Mouse (Mus musculus) layer of hippocampus, postnatal 36 days (tissue): Measurements from ENCODE around the gene Hoxd13. TPM values are rescaled to one million over a fixed set of nuclear protein-coding genes. Genes with fewer than 3 reads are reported as not detected.

ENCODE experiments used
- DNase-seq, 2 experiments: peaks; one replicate each; pipeline ENCODE4 v3.0.0; 2022
- total RNA-seq, 2 experiments: library from RNA; stranded (reverse); gene quantifications; 2 replicates each; pipeline ENCODE4 v1.2.3; 2021

The Hoxd13 gene
- total RNA-seq, 2 experiments from 2014 or later = not detected

DNA sequence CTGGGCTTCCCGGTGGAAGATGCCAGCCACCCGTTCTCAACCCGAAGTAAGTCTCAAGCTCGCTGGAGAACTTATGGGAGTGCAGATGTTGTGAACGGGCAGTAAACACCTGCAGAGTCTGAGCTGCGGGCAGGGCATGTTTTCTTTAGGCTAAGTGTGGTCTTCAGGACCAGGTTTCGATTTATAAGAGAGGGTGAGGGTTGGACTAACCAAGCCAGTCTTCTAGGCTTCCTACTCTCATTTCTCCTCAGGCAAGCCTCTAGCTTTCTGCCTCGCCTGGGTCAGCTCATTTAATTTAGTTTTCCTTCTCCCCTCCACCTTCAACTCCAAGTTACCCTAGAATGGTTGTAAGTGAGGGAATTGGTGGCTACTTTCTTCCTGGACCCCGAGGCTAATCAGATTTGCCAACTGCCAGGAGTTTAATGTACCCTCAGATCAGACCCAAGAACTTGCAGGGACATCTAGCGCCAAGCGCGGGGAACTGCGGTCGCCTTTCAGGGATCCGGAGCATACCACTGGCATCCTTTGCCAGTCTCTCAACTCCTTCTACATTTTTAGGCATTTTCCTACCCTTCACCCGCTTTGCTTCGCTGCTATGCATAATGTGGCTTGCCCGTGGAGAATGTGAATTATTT is 4.7 kb upstream of the Hoxd13 start:
- no peak for DNase-seq

GRCm38 (mm10) chr2:74666411-74666810 is 1.7 kb upstream of the Hoxd13 start:
- no peak for DNase-seq

DNA sequence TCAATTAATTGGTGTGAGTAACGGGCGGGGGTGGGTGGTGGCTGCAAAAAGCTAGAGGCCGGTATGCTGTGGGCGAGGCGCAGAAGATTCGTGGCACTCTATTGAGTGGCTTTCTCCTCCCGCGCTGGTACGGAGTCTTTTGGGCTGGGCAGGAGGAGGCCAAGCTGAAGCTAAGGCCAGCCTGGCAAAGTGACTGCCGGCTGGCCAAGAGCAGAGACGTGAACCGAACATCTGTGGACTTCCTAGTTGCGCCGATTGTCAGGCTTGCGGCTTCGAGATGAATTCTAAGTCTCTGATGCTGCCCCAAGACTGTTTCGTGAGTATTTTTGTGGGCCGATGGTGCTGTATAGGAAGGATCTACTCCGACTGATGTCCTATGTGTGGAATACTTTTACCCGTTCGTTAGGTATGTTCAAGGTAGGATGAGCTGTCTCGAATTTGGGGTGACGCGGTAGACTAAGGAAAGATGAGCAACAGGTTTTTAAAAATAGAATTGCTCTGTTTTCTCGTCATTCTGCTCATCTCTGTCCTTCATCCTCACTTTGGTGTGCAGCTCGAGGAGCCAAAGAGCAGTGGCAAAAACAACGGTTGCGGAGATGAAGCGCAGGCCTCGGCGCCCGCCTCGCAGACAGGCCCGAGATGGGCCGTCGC is 794 bp upstream of the Hoxd13 start:
- no peak for DNase-seq

DNA sequence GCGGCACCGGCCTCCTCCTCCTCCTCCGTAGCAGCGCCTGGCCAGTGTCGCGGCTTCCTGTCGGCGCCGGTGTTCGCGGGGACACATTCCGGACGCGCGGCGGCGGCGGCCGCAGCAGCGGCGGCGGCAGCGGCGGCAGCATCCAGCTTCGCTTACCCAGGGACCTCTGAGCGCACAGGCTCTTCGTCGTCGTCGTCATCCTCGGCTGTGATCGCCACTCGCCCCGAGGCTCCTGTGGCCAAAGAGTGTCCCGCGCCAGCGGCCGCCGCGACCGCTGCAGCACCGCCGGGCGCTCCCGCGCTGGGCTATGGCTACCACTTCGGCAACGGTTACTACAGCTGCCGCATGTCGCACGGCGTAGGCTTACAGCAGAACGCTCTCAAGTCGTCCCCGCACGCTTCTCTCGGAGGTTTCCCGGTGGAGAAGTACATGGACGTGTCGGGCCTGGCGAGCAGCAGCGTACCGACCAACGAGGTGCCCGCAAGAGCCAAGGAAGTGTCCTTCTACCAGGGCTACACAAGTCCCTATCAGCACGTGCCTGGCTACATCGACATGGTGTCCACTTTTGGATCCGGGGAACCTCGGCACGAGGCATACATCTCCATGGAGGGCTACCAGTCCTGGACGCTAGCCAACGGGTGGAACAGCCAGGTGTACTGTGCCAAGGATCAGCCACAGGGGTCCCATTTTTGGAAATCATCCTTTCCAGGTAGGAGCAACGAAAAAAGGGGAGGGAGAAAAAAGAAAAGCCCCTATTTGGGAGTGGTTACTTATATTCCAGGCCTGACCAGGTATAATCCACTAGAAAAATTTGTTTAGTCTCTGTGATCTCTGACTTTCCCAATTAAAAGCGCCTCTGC is 490 bp downstream of the Hoxd13 start:
- DNase-seq = no peak

DNA sequence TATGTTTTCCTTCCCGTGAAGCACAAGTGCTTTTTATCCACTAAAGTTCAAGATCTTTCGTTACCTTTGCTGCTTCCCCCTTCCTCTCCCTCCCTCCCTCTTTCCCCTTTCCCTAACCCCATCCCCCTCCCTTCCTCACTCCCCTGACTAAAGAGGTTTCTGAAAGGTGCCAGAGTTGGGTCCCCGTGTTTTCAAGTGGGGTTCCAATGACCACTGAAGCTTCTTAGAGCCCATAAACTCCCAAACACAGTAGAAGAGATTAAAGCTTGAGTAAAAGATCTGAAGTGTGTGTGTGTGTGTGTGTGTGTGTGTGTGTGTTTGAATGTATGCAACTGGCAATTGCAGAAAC is 1.1 kb downstream of the Hoxd13 start:
- no peak for DNase-seq

DNA sequence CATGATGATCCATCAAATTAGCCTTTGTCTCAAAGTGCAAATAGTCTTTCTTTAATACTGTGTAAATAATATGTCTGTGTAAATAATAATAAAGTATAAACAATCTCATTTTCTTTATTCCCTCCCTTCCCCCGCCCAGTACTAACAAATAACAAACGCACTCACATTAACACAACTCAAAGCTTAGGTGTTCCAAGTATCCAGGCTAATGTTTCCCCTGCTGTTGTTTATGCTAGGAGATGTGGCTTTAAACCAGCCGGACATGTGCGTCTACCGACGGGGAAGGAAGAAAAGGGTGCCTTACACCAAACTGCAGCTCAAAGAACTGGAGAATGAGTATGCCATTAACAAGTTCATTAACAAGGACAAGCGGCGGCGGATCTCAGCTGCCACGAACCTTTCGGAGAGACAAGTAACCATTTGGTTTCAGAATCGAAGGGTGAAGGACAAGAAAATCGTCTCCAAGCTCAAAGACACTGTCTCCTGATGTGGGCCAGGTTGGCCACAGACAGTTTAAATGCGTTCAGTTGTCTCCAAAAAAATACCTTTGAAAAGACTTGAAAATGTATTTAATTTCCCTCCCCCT is 1.6 kb downstream of the Hoxd13 start:
- DNase-seq = no peak

- no peak for DNase-seq
Observed at GRCm38 (mm10) chr2:74670632-74671188, 2.6 kb downstream of the Hoxd13 start.

DNA sequence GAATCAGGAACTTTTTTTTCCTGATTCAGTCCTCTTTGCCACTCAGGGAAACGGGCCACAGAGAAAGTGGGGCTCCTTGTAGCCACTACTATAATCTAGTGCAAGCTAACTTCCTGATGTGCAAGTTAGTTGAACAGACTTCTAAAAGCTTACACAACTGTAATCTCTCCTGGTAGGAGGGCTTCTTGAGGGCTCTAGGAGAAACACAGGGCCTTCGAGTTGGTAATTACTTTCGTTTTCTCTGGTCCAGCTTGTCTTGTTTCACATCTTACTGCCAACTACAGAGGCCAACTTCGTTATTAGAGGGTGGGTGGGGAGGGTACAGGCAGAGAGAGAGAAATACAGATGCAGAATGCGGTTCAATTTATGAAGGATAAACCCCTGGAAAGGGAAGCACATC is 3.7 kb downstream of the Hoxd13 start:
- DNase-seq = no peak

DNA sequence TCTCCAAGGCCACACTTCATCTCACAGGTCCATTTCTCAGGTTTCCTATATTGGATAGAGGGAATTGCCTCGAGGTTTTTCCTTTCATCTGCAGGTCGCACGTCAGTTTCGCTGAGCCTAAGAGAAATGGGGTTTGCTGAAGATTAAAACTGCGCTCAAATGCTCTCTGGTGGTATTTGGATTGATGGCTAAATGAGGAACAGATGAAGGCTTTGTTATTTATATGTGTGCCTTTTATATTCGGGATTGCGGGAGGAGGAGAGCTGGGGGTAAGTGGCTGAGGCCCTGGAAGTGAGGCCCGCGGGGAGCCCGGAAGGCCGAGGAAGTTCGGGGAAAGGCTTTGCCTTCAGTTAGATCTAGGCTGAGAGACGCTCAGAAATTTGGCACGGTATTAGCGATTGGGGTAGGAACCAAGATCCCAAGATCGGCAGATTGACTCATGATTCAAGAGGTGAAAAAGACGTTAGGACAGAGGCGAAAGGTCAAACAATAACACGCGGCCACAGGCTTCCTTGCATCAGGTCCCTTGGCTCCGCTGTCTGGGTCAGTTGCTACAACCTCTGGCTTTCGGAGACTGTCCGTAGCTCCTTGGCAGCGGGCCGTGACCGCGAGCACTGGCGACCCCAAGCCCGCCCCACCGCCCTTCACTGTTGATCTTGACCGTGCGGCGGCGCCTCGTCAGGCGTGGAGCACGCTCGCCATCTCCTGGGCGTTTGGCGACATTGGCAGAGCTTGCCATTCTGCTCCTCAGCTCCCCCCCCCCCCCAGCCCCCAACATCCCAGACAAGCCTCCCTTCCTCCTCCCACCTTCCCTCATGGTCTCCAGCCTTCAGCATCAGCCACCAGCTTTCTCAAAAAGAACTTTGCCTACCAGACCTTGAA is 4.6 kb downstream of the Hoxd13 start:
- DNase-seq = no peak

- DNase-seq = no peak
Observed at GRCm38 (mm10) chr2:74673835-74674425, 5.8 kb downstream of the Hoxd13 start.

DNA sequence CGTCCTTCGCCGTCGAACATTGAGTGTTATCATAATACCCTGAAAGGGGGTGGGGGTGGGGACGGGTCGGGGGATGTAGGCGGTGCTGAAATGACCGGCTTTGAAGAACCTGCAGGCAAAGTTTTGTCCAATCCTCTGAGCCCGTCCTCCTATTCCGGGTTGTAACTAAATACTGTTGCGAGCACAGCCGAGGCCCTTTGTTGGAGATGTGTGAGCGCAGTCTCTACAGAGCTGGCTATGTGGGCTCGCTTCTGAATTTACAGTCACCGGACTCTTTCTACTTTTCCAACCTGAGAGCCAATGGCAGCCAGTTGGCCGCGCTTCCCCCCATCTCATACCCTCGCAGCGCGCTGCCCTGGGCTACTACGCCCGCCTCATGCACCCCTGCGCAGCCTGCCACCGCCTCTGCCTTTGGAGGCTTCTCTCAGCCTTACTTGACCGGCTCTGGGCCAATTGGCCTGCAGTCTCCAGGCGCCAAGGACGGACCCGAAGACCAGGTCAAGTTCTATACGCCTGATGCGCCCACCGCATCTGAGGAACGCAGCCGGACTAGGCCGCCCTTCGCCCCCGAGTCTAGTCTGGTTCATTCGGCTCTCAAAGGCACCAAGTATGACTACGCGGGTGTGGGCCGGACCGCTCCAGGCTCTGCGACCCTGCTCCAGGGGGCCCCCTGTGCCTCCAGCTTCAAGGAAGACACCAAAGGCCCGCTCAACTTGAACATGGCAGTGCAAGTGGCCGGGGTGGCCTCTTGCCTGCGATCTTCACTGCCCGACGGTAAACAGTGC is 7.0 kb downstream of the Hoxd13 start, which contains the start of gene Hoxd12:
Gene Hoxd12 (plus strand): TSS at position 133 of the 785 bp plus-strand sequence.
- no peak for DNase-seq

GRCm38 (mm10) chr2:74675666-74676282 is 7.7 kb downstream of the Hoxd13 start:
- DNase-seq = no peak

- no peak for DNase-seq
Observed at GRCm38 (mm10) chr2:74676376-74677052, 8.4 kb downstream of the Hoxd13 start.

DNA sequence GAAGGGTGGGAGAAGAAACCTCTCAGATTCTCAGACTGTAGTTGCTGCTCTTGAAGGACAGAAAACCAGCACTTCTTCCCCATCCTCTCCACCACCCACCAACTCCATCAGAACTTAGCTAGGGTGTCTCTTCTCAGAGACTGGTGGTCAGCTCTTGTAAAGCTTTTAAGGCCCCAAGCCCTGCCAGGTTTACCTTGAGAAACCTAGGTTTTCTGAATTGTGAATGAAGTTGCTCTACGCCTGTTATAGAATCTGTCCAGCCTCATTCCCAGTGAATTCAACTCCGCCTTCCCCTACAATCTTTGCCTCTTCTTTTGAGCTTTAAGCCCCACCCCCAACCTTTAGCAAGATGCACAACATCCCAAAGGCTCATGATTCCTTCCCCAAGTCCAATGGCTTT is 9.0 kb downstream of the Hoxd13 start:
- no peak for DNase-seq

GRCm38 (mm10) chr2:74678891-74679595 is 10.9 kb downstream of the Hoxd13 start, which contains the start of gene Hoxd11:
Hoxd11 (plus strand) TSS chr2:74679557.
- no peak for DNase-seq

- no peak for DNase-seq
Observed at GRCm38 (mm10) chr2:74679596-74679971, 11.5 kb downstream of the Hoxd13 start.

- DNase-seq = no peak
Observed at GRCm38 (mm10) chr2:74679980-74680379, 11.9 kb downstream of the Hoxd13 start.

- no peak for DNase-seq
Observed at GRCm38 (mm10) chr2:74680561-74681398, 12.7 kb downstream of the Hoxd13 start.
